Mouse (Mus musculus) WW6 (cell line): ENCODE measurements around the gene Frrs1l.

Experiments
- DNase-seq: peaks from one replicate; pipeline ENCODE4 v3.0.0-alpha.2; 2013; ENCODE audit warnings: low read depth, low spot score

The Frrs1l gene

DNA sequence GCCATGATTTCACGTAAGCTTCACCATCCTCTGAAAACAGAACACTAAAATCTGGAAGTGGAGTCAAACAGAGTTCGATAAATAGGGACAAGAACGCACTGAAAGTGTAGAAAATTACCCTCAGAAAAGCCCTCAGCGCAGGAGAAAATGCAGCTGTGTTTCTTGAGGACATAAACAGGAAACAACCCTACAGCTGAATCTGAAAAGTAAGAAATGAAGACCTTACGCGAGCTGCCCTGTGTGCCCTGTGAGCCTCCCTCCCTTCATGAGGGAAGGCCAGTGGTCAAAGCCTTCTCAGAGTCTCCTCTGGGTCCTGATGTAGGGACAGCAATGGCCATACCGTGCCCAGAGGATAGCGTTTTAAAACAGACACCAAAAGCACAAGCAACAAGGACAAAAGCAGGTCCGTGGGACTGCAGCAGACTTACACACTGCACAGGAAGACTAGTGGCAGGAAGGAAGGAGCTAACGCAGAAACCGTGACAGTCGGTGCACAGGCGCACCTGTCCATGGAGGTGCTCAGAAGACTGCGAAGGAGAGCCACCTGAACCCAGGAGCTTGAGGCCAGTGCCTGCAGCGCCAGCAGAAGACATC lies 74.4 kb downstream of the Frrs1l start:
- no peak for DNase-seq

DNA sequence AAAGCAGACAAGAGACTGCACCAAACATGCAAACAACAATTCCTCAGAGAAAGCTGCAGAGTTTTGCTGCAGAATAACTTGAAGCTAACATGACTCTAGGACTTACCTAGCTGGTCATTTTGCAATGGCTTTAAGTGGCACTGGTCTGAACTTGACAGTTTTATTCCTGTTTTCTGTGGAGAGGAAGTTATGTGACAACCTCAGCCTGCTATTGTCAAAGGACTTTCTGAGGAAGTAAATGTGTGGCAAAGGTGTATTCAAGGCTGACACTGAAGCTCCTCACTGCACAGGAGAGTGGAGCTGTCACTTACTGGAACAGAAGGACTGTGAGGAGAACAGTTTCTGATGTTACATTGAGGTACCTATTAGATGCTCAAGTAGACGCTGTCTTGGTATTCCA lies 75.4 kb downstream of the Frrs1l start:
- DNase-seq, result no peak

- no peak for DNase-seq
Measured at GRCm38 (mm10) chr4:56914338-56914737, 75.9 kb downstream of the Frrs1l start.

DNA sequence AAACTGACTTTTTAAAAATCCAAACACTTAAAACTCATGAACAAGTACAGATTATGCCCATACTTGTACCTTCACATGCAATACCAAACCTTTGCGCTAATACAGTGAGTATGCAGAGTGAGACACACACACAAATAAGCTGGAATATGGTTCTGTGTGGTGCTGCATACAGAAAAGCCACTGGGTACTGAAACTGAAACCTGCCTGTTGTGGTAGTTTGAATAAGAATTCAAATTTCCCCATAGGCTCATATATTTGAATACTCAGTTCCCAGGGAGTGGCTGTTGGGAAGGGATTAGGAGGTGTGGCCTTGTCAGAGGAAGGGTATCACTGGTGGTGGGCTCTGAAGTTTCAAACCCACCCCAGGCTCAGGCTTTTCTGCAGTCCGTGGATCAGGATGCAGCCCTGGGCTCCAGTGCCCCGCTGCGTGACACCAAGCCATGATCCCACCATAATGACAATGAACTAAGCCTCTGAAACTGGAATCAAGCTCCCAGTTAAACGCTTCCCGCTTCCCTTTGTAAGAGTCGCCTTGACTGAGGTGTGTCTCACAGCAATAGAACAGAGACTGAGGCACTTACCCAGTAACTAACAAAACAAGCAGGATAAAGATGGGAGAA lies 77.7 kb downstream of the Frrs1l start:
- no peak for DNase-seq

DNA sequence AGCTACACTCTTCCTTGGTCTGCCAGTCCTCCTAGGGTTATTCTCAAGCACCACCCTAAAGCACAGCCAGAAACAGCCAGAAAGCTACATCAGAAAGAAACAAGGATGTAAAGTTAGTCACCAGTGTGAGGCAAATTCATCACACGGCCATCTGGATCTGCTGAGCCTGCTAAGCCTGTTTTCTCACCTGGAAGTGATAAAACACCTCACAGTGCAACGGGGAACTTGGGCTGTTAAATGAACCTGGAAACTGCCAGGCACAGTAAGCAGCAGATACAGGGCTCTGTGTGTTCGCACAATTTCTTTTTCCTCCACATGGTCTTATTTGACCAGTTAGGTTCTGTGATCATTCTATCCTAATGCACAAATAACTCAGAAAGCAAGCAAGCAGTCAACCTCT lies 80.6 kb downstream of the Frrs1l start:
- DNase-seq, result no peak

DNA sequence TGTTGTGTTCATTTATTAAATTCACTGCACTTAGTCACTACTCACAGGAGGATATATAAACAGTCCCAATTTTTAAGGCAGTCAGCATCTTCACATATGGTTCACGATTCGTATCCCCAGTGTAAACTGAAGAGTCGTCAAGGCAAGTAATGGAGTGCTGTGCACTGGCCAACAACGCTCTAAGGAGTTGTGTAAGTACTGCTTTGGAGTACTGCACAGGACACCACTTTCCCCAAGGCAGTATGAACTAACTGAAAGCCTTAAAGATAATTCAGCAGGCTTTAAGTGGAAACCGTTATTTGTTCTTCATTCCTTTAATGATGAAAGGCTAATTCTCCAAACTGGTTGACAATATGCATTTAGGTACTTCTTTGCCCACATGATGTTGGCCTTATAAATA lies 82.5 kb downstream of the Frrs1l start:
- no peak for DNase-seq
